Mouse (Mus musculus) spleen, adult 2 months (tissue): Measurements from ENCODE around the gene Gfod1. TPM values are rescaled to one million over a fixed set of nuclear protein-coding genes. Genes with fewer than 3 reads are reported as not detected.

ENCODE experiments used
- DNase-seq, 2 experiments: peaks; one replicate each; pipeline versions ENCODE4 v3.0.0 to v3.0.0-alpha.2; 2012 to 2021; ENCODE audit warnings: low spot score in 2 of 2, low read depth in 1 of 2
- H3K27ac ChIP-seq: fragments of 200-500 bp; 2 replicates; pipeline ENCODE4 v1.5.1; 2012; ENCODE audit warnings: low read length, inconsistent platforms; ENCODE audit not compliant: insufficient read depth
- H3K27me3 ChIP-seq: fragments of 200-500 bp; 2 replicates; pipeline ENCODE4 v1.6.1; 2012; ENCODE audit warnings: mild to moderate bottlenecking, moderate library complexity, low read length, inconsistent platforms; ENCODE audit not compliant: control insufficient read depth, insufficient read depth
- H3K36me3 ChIP-seq: fragments of 200-500 bp; 2 replicates; pipeline ENCODE4 v1.6.1; 2012; ENCODE audit warnings: mild to moderate bottlenecking, low read length, inconsistent platforms; ENCODE audit not compliant: control insufficient read depth, insufficient read depth
- H3K4me1 ChIP-seq: fragments of 200-500 bp; 2 replicates; pipeline ENCODE4 v1.6.1; 2011; ENCODE audit warnings: inconsistent platforms; ENCODE audit not compliant: control insufficient read depth, insufficient read depth, insufficient read length
- H3K4me3 ChIP-seq: fragments of 200-500 bp; 2 replicates; pipeline ENCODE4 v1.5.1; 2011; ENCODE audit warnings: mild to moderate bottlenecking, inconsistent platforms; ENCODE audit not compliant: insufficient read depth, insufficient read length; ENCODE audit errors: extremely low read depth
- CTCF ChIP-seq: fragments of 200-500 bp; IDR thresholded peaks from 2 replicates; pipeline ENCODE4 v1.5.1; 2011; ENCODE audit warnings: mild to moderate bottlenecking, inconsistent platforms; ENCODE audit not compliant: insufficient read depth, insufficient read length, insufficient replicate concordance; ENCODE audit errors: extremely low read depth
- POLR2A ChIP-seq: fragments of 200-500 bp; IDR thresholded peaks from 2 replicates; pipeline ENCODE4 v1.6.1; 2011; ENCODE audit warnings: low read depth, low read length, inconsistent platforms
- WGBS: fragments of 180-500 bp; shearing (Covaris S2); methylation state at CpG from one replicate; pipeline ENCODE4 v1.1.7; 2018; 5-methylcytosine and 5-hydroxymethylcytosine counted together
- polyA plus RNA-seq: library from polyadenylated mRNA; depleted of rRNA; stranded (reverse); fragments of >200 nt; gene quantifications from 2 replicates; pipeline ENCODE4 v1.2.3, GENCODE M21; 2012

Gene Gfod1
- polyA plus RNA-seq, 1 experiment: 2.8 TPM

DNA sequence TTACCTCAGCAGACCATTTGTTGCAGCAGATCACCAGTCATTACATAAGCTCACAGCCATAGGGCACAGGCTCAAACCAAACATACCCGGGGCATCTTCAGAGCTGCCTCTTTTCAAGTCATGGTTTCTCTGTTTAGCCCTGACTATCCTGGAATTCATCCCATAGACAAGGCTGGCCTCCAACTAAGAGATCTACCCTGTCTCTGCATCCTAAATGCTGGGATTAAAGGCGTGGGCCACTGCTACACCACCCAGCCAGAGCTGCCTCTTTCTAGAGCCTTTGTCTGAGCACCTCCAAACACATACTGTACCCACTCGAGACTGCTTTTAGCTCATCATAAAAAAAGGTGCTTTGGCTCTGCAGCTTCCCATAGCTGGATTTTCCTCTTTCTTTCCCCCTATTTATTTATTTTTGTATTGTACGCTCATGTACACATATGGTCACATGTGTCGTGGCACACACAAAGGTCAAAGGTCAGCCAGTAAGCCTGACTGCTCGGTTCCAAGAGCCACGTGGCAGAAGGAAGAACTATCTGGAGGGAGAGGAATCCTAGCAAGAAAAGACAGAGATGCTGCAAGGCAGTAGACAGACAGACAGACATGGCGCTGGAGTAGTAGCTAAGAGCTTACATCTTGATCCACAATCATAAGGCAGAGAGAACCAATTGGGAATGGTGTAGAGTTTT lies 51.7 kb downstream of the Gfod1 start:
- DNase-seq: no peak
- WGBS: 86% methylated on average over 8 of the region's 8 CpGs
- H3K4me1 ChIP-seq: peaks cover 18% of the 10 kb centered on the region; the same call in 1 of the 2 replicates
- H3K4me3 ChIP-seq: no peak overlapping the region
- no peaks in the 10 kb centered on the region for H3K27me3 ChIP-seq
- TF ChIP-seq CTCF (no peak), POLR2A (no peak)
- H3K36me3 ChIP-seq: no peaks in the 10 kb centered on the region
- H3K27ac ChIP-seq: no peak overlapping the region

DNA sequence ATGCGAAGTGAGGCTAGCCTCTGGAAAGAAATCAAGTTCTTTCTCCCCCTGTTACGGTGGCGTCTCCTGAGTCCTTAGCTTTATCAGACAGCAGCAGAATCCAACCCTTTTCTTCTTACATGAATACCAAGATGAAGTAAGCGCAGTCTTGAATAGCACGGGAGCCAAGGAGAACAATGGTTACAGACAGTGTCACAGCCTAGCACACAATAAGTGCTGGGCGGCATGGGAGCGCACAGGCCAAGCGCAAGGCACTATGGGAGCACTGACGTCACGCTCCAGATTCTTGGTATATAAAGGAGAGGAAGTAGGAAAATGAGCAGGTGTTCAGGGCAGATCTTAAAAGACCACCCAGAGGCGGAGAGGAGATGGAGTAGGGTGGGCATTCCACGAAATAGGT lies 52.6 kb downstream of the Gfod1 start:
- WGBS: 73% methylated on average over 12 of the region's 12 CpGs
- peaks cover 18% of the 10 kb centered on the region; the same call in 1 of the 2 replicates for H3K4me1 ChIP-seq
- H3K27me3 ChIP-seq: no peaks in the 10 kb centered on the region
- no peak for TF ChIP-seq CTCF
- TF ChIP-seq POLR2A: no peak
- H3K36me3 ChIP-seq: no peaks in the 10 kb centered on the region
- no peak overlapping the region for H3K4me3 ChIP-seq
- DNase-seq: no peak
- H3K27ac ChIP-seq: no peak overlapping the region

DNA sequence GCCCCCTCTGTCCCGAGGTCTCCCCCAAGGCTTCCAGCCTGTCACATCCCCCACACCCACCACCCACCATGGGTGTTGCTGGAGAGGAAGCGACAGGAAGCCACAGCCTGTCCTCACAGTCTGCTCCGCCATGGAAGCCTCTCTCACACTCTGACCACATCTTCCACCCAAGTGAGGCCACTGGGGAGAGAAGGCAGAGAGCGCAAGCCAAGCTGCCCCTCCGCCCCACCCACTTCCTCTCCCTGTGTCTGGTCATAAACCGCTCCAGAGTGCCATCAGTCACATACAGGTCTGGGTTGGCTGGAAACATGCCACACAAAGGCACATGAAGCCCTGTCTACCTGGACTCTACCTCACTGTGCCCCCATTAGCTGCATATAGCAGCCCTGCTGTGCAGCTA lies 53.3 kb downstream of the Gfod1 start:
- TF ChIP-seq POLR2A (no peak), CTCF (no peak)
- WGBS: 3% methylated on average over 6 of the region's 6 CpGs

DNA sequence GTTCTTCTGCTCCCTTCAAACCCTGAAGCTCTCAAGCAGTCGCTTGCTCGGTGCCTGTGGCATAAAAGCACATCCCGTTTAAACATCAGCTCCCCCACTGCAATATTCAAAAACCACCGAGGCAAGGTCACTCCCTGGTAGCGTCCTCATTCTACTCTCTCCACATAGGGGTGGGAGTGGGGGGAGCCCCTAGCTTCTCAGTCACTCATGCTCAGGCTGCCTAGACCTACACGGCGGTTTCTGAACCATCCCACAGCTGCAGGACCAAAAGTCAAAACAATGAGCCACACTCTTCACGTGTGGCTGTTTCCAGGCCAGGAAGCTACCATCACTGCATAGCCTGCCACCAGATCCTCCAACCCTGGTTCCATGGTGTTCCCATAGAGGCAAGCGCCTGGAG lies 53.9 kb downstream of the Gfod1 start:
- peak overlapping the region; percentile 10; the same call in 1 of the 2 replicates for H3K4me3 ChIP-seq
- no peaks in the 10 kb centered on the region for H3K36me3 ChIP-seq
- no peak for TF ChIP-seq POLR2A
- TF ChIP-seq CTCF: no peak
- DNase-seq: no peak
- H3K27me3 ChIP-seq: no peaks in the 10 kb centered on the region
- 14% methylated on average over 9 of the region's 9 CpGs for WGBS
- peak overlapping the region; percentile 53; the same call in 1 of the 2 replicates for H3K27ac ChIP-seq
- peaks cover 21% of the 10 kb centered on the region; the same call in 1 of the 2 replicates for H3K4me1 ChIP-seq

More for the DNA sequence above, 53.3 kb downstream of the Gfod1 start:
- no peak overlapping the region for H3K4me3 ChIP-seq
- peaks cover 18% of the 10 kb centered on the region; the same call in 1 of the 2 replicates for H3K4me1 ChIP-seq
- peak; percentile 22 to 61 for DNase-seq
- no peaks in the 10 kb centered on the region for H3K36me3 ChIP-seq
- H3K27ac ChIP-seq: peak overlapping the region; percentile 53
- H3K27me3 ChIP-seq: no peaks in the 10 kb centered on the region

DNA sequence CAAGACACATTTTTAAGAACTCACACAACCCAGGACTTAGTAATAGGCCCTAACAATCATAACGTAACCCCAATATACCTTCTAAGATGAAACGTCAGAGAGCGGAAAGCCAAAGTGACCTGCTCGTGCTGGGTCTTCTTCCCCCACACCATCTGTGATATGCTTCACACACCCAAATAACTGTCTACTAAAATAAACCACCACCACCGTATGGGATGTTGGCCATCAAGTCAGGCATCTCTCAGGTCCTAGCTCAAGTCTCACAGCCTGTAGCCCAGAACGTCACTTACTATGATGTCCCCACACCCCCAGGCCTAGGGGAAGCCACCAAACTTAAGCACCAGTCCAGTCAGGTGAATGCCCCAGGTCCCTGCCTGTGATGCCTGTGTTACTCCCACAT lies 55.6 kb downstream of the Gfod1 start:
- H3K36me3 ChIP-seq: no peaks in the 10 kb centered on the region
- DNase-seq: no peak
- H3K27ac ChIP-seq: no peak overlapping the region
- WGBS: 78% methylated on average over 6 of the region's 6 CpGs
- TF ChIP-seq CTCF: no peak
- TF ChIP-seq POLR2A: no peak
- H3K4me1 ChIP-seq: peaks cover 31% of the 10 kb centered on the region; the same call in 1 of the 2 replicates
- H3K27me3 ChIP-seq: no peaks in the 10 kb centered on the region
- H3K4me3 ChIP-seq: no peak overlapping the region

DNA sequence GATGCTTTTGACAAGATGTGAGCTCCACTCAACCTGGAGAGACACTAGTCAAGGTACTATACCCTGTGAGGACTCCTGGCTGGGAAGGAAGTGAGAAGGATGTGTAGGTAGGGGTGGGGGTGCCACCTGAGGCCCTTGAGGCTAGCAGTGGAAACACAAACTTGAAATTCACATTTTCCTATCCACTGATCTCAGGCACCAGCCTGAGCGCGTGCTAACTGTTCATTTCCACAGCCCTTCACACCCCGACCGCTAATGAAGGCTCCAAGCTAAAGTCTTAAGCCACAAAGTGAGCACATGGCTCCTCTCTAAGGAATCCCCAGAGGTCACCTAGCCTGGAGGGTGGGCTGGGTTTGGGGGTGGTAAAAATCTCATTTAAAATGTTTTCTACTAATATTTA lies 57.1 kb downstream of the Gfod1 start:
- 63% methylated on average over 4 of the region's 4 CpGs for WGBS

DNA sequence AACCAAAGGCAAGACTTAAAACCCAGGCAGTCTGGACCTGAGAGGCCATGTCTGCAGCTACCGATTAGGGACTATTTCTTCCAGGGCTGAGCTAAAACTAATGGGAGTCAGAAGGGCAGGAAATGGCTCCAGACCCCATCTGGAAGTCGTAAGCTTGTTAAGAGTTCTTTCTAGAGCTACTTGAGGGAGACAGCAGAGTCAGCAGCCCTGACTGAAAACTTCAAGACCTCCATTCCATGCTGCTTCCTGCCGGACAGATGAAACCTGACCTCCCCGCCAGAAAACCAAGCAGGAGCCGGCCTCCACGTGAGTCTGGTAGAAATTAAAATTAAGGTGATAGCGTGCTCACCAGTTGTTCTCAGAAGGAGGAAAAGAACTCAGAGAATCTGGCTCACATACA lies 60.2 kb downstream of the Gfod1 start:
- Histone ChIP-seq H3K4me3 (no peak overlapping the region), H3K4me1 (peaks cover 27% of the 10 kb centered on the region; the same call in 1 of the 2 replicates), H3K36me3 (no peaks in the 10 kb centered on the region), H3K27me3 (no peaks in the 10 kb centered on the region), H3K27ac (peak overlapping the region; percentile 41)
- no peak for DNase-seq
- 68% methylated on average over 7 of the region's 7 CpGs for WGBS
- TF ChIP-seq CTCF (no peak), POLR2A (no peak)

More for the DNA sequence above, 57.1 kb downstream of the Gfod1 start:
- no peaks in the 10 kb centered on the region for H3K36me3 ChIP-seq
- peaks cover 34% of the 10 kb centered on the region; the same call in 1 of the 2 replicates for H3K4me1 ChIP-seq
- H3K4me3 ChIP-seq: no peak overlapping the region
- TF ChIP-seq POLR2A (no peak), CTCF (no peak)
- H3K27me3 ChIP-seq: no peaks in the 10 kb centered on the region
- DNase-seq: no peak
- H3K27ac ChIP-seq: no peak overlapping the region
